Comparison of ENCODE assay signal across 13 mouse cellular contexts in genomic region chr11:109126482-109126881, GRCm38 (mm10). TPM values are rescaled to one million over a fixed set of nuclear protein-coding genes. Genes with fewer than 3 reads are reported as not detected.
DNase-seq lines count a peak whose midpoint lies in the region.
"Had no signal": no experiment of that assay in that cellular context is flagged by ENCODE, and none has a peak within 500 bp of the region (broad histone marks: within the 10 kb centered on the region; RNA-seq: fewer than 3 reads in every experiment).

No protein-coding gene starts in this region.

- no peaks in the 10 kb centered on the region for H3K36me3 ChIP-seq in heart, embryonic 10.5 days
- H3K36me3 ChIP-seq: neural tube, embryonic 12.5 days had no signal

- peak; percentile 48 to 66 for DNase-seq in heart, adult 18-20 months
- DNase-seq in heart, embryonic 10.5 days (ENCODE audit: low spot score) = no peak
- DNase-seq in adrenal gland, adult 18-20 months (ENCODE audit: low spot score in 2 of 2) = peak; percentile 25 to 29
- peak; percentile 26 for DNase-seq in heart, adult 8-10 months (ENCODE audit: low spot score)
- DNase-seq in lung, postnatal 10 days = peak; percentile 83
- DNase-seq in layer of hippocampus, adult 8-10 months (ENCODE audit: low spot score in 2 of 2) = no peak
- no peak for DNase-seq in left cerebral cortex, adult 9 months (ENCODE audit: low spot score in 2 of 2)
- no peak for DNase-seq in cerebellum, adult 11-12 months
- DNase-seq: cerebellum, adult 2 months had no signal

- WGBS in heart, embryonic 10.5 days = 58% methylated on average over 7 of the region's 7 CpGs

- H3K27ac ChIP-seq in heart, embryonic 10.5 days = no peak overlapping the region
- H3K27ac ChIP-seq: neural tube, embryonic 12.5 days had no signal

- no peak overlapping the region for H3K4me3 ChIP-seq in heart, embryonic 10.5 days
- H3K4me3 ChIP-seq: neural tube, embryonic 12.5 days had no signal

- H3K27me3 ChIP-seq in heart, embryonic 10.5 days (ENCODE audit: insufficient read depth, poor library complexity, severe bottlenecking) = no peaks in the 10 kb centered on the region
- H3K27me3 ChIP-seq: neural tube, embryonic 12.5 days had no signal

- H3K9me3 ChIP-seq in heart, embryonic 10.5 days = no peaks in the 10 kb centered on the region
- H3K9me3 ChIP-seq: neural tube, embryonic 12.5 days had no signal

- no peaks in the 10 kb centered on the region for H3K4me1 ChIP-seq in heart, embryonic 10.5 days
- H3K4me1 ChIP-seq: neural tube, embryonic 12.5 days had no signal

RNA-seq across cellular contexts. Expression of gene E030025P04Rik, which starts 17.7 kb away (rescaled TPM):
- total RNA-seq in heart, adult 18-20 months (2021) = not detected
- not detected in 2 replicates for polyA plus RNA-seq in heart, embryonic 10.5 days (2016; fragmentation: Nextera tagmentation; extraction: Ambion mirVana)
- not detected for total RNA-seq in adrenal gland, adult 18-20 months (2021)
- not detected for total RNA-seq in heart, adult 8-10 months (2022)
- not detected for total RNA-seq in layer of hippocampus, adult 8-10 months (2022)
- total RNA-seq: left cerebral cortex, adult 18-20 months had no signal
- polyA plus RNA-seq: cerebellum, adult 2 months; forebrain, embryonic 16.5 days; inflammation-experienced regulatory T-cells, adult 6 months; neural tube, embryonic 12.5 days had no signal

Comparison
In these comparisons a context has a peak if more than half of its experiments do, and no peak if none do; other contexts are left out.
1. DNase-seq: peak in heart, adult 18-20 months (2 of 2), adrenal gland, adult 18-20 months (2 of 2), heart, adult 8-10 months (single experiment) and lung, postnatal 10 days (single experiment); none in heart, embryonic 10.5 days (single experiment), layer of hippocampus, adult 8-10 months (0 of 2), left cerebral cortex, adult 9 months (0 of 2) and cerebellum, adult 11-12 months (single experiment).